Mouse (Mus musculus): ENCODE measurements around the gene Cadm4.
"Not testable (repeated sequence)": the region's sequence is repeated elsewhere in the genome, so short reads cannot be mapped to it uniquely, and the experiment has no call there.

The Cadm4 gene

GRCm38 (mm10) chr7:24467886-24468285 is 13.9 kb upstream of the Cadm4 start:
- DNase-seq (ENCODE audit: low spot score): no peak

- DNase-seq (ENCODE audit: low spot score): no peak
These were observed 12.7 kb upstream of the Cadm4 start for GRCm38 (mm10) chr7:24469126-24469525.

GRCm38 (mm10) chr7:24470356-24470755 is 11.5 kb upstream of the Cadm4 start:
- no peak for DNase-seq (ENCODE audit: low spot score)

- no peak for DNase-seq (ENCODE audit: low spot score)
These were observed 9.4 kb upstream of the Cadm4 start for GRCm38 (mm10) chr7:24472442-24472841.

GRCm38 (mm10) chr7:24472937-24473336 is 8.9 kb upstream of the Cadm4 start:
- peak; percentile 52 for DNase-seq (ENCODE audit: low spot score)

GRCm38 (mm10) chr7:24473913-24474529 is 7.8 kb upstream of the Cadm4 start:
- peak; percentile 80 for DNase-seq (ENCODE audit: low spot score)

- no peak for DNase-seq (ENCODE audit: low spot score)
These were observed 6.9 kb upstream of the Cadm4 start for GRCm38 (mm10) chr7:24474811-24475506.

- no peak for DNase-seq (ENCODE audit: low spot score)
These were observed 5.5 kb upstream of the Cadm4 start for GRCm38 (mm10) chr7:24476338-24476737.

GRCm38 (mm10) chr7:24476856-24477255 is 5.0 kb upstream of the Cadm4 start:
- no peak for DNase-seq (ENCODE audit: low spot score)

GRCm38 (mm10) chr7:24478911-24479310 is 2.9 kb upstream of the Cadm4 start:
- no peak for DNase-seq (ENCODE audit: low spot score)

- no peak for DNase-seq (ENCODE audit: low spot score)
These were observed 2.1 kb upstream of the Cadm4 start for GRCm38 (mm10) chr7:24479685-24480084.

GRCm38 (mm10) chr7:24480121-24480941 is 1.5 kb upstream of the Cadm4 start:
- DNase-seq (ENCODE audit: low spot score): no peak

GRCm38 (mm10) chr7:24480986-24481473 is 793 bp upstream of the Cadm4 start:
- no peak for DNase-seq (ENCODE audit: low spot score)

GRCm38 (mm10) chr7:24482208-24483020 is 591 bp downstream of the Cadm4 start:
- no peak for DNase-seq (ENCODE audit: low spot score)

- not testable (repeated sequence) for DNase-seq (ENCODE audit: low spot score)
These were observed 1.5 kb downstream of the Cadm4 start for GRCm38 (mm10) chr7:24483291-24483690.

GRCm38 (mm10) chr7:24485481-24485880 is 3.7 kb downstream of the Cadm4 start:
- DNase-seq (ENCODE audit: low spot score): no peak

- DNase-seq (ENCODE audit: low spot score): no peak
These were observed 4.9 kb downstream of the Cadm4 start for GRCm38 (mm10) chr7:24486654-24487130.

GRCm38 (mm10) chr7:24487403-24487802 is 5.6 kb downstream of the Cadm4 start:
- no peak for DNase-seq (ENCODE audit: low spot score)

GRCm38 (mm10) chr7:24488303-24488702 is 6.5 kb downstream of the Cadm4 start:
- DNase-seq (ENCODE audit: low spot score): no peak

GRCm38 (mm10) chr7:24499856-24500577 is 18.2 kb downstream of the Cadm4 start:
- DNase-seq (ENCODE audit: low spot score): peak; percentile 73

- peak; percentile 41 for DNase-seq (ENCODE audit: low spot score)
These were observed 19.1 kb downstream of the Cadm4 start for GRCm38 (mm10) chr7:24500929-24501328.

Data from embryo, embryonic 10 days (tissue).